7 mouse cellular contexts compared by ENCODE assay signal in genomic region chr9:78552984-78553383, GRCm38 (mm10). TPM values are rescaled to one million over a fixed set of nuclear protein-coding genes. Genes with fewer than 3 reads are reported as not detected.
DNase-seq lines count a peak whose midpoint lies in the region; ATAC-seq and TF ChIP-seq lines count a peak whose summit lies in the region.

No protein-coding gene starts in this region.

- peak; percentile 70 for DNase-seq in NIH3T3 (ENCODE audit: low read depth)
- peak; percentile 22 for DNase-seq in brain, embryonic 18.5 days (ENCODE audit: low read depth, low spot score)
- DNase-seq in hindbrain, postnatal 0 days (ENCODE audit: low spot score) = peak; percentile 87
- peak; percentile 70 to 79 for DNase-seq in left cerebral cortex, postnatal 10 days (ENCODE audit: extremely low spot score in 1 of 2, low spot score in 2 of 2)
- DNase-seq in midbrain, postnatal 0 days (ENCODE audit: low spot score) = peak; percentile 78
- peak; percentile 35 to 70 for DNase-seq in spleen, adult 2 months (ENCODE audit: low read depth in 1 of 2, low spot score in 2 of 2)

- H3K36me3 ChIP-seq in forebrain, embryonic 15.5 days = peaks cover 16% of the 10 kb centered on the region; the same call in 1 of the 2 replicates
- peaks cover 9% of the 10 kb centered on the region for H3K36me3 ChIP-seq in hindbrain, postnatal 0 days (ENCODE audit: insufficient read depth, low read length)
- peaks cover 7% of the 10 kb centered on the region; the same call in 1 of the 2 replicates for H3K36me3 ChIP-seq in midbrain, postnatal 0 days (ENCODE audit: insufficient read depth, low read length)
- H3K36me3 ChIP-seq in spleen, adult 2 months (ENCODE audit: control insufficient read depth, insufficient read depth, low read length) = no peaks in the 10 kb centered on the region; the same call in 1 of the 2 replicates

- no peak overlapping the region for H3K9ac ChIP-seq in forebrain, embryonic 15.5 days (replicated peaks)
- H3K9ac ChIP-seq in hindbrain, postnatal 0 days (replicated peaks; ENCODE audit: low read length) = no peak overlapping the region
- H3K9ac ChIP-seq in midbrain, postnatal 0 days (replicated peaks; ENCODE audit: low read length, poor library complexity, severe bottlenecking) = no peak overlapping the region

- ATAC-seq in forebrain, embryonic 15.5 days (replicated peaks) = peak; percentile 55
- 0 out of 2 replicates have a peak, but pooled peaks have one; percentile 12 for ATAC-seq in hindbrain, postnatal 0 days
- no peak for ATAC-seq in midbrain, postnatal 0 days (ENCODE audit: low FRiP score)

- 43% methylated on average over 12 of the region's 12 CpGs for WGBS in forebrain, embryonic 15.5 days
- WGBS in hindbrain, postnatal 0 days = 42% methylated on average over 12 of the region's 12 CpGs
- 43% methylated on average over 12 of the region's 12 CpGs for WGBS in midbrain, postnatal 0 days
- WGBS in spleen, adult 2 months = 44% methylated on average over 12 of the region's 12 CpGs

- no peak overlapping the region for H3K4me3 ChIP-seq in forebrain, embryonic 15.5 days
- no peak overlapping the region for H3K4me3 ChIP-seq in hindbrain, postnatal 0 days (ENCODE audit: low read length)
- H3K4me3 ChIP-seq in midbrain, postnatal 0 days (ENCODE audit: low read depth, low read length) = no peak overlapping the region
- no peak overlapping the region for H3K4me3 ChIP-seq in spleen, adult 2 months (ENCODE audit: extremely low read depth, insufficient read depth, insufficient read length)

- no peak overlapping the region for H3K4me2 ChIP-seq in forebrain, embryonic 15.5 days (replicated peaks)
- no peak overlapping the region for H3K4me2 ChIP-seq in hindbrain, postnatal 0 days (ENCODE audit: low read depth, low read length)
- no peak overlapping the region for H3K4me2 ChIP-seq in midbrain, postnatal 0 days (ENCODE audit: low read depth, low read length, poor library complexity, severe bottlenecking)

- no peaks in the 10 kb centered on the region for H3K4me1 ChIP-seq in forebrain, embryonic 15.5 days
- H3K4me1 ChIP-seq in hindbrain, postnatal 0 days (ENCODE audit: insufficient read depth, low read length) = no peaks in the 10 kb centered on the region
- H3K4me1 ChIP-seq in midbrain, postnatal 0 days (ENCODE audit: insufficient read depth, low read length) = no peaks in the 10 kb centered on the region
- H3K4me1 ChIP-seq in spleen, adult 2 months (ENCODE audit: control insufficient read depth, insufficient read depth, insufficient read length) = no peaks in the 10 kb centered on the region

- intact Hi-C loops in left cerebral cortex, postnatal 10 days (cut with DNase I) = no loop called here

- H3K27ac ChIP-seq in forebrain, embryonic 15.5 days (replicated peaks) = no peak overlapping the region
- H3K27ac ChIP-seq in hindbrain, postnatal 0 days = no peak overlapping the region
- H3K27ac ChIP-seq in midbrain, postnatal 0 days (ENCODE audit: low read depth, low read length) = no peak overlapping the region
- no peak overlapping the region for H3K27ac ChIP-seq in spleen, adult 2 months (ENCODE audit: insufficient read depth, low read length)

- no peak for TF ChIP-seq POLR2A in spleen, adult 2 months (IDR thresholded peaks at IDR 0.05; ENCODE audit: low read depth, low read length)

- H3K27me3 ChIP-seq in forebrain, embryonic 15.5 days = no peaks in the 10 kb centered on the region
- H3K27me3 ChIP-seq in hindbrain, postnatal 0 days (ENCODE audit: insufficient read depth, low read length) = no peaks in the 10 kb centered on the region
- H3K27me3 ChIP-seq in midbrain, postnatal 0 days (ENCODE audit: insufficient read depth, low read length) = no peaks in the 10 kb centered on the region
- no peaks in the 10 kb centered on the region for H3K27me3 ChIP-seq in spleen, adult 2 months (ENCODE audit: control insufficient read depth, insufficient read depth, low read length)

- no peaks in the 10 kb centered on the region for H3K9me3 ChIP-seq in forebrain, embryonic 15.5 days
- no peaks in the 10 kb centered on the region for H3K9me3 ChIP-seq in hindbrain, postnatal 0 days (ENCODE audit: low read length)
- H3K9me3 ChIP-seq in midbrain, postnatal 0 days (ENCODE audit: low read length) = no peaks in the 10 kb centered on the region

- peak; percentile 86 for TF ChIP-seq CTCF in hindbrain, postnatal 0 days (IDR thresholded peaks at IDR 0.05; ENCODE audit: low read depth)
- TF ChIP-seq CTCF in midbrain, postnatal 0 days (IDR thresholded peaks at IDR 0.05) = peak; percentile 89
- TF ChIP-seq CTCF in spleen, adult 2 months (IDR thresholded peaks at IDR 0.05; ENCODE audit: extremely low read depth, insufficient read depth, insufficient read length, insufficient replicate concordance) = peak; percentile 44; the same call in 1 of the 2 replicates

RNA-seq across cellular contexts. Expression of gene Slc17a5, which starts 34.9 kb away (rescaled TPM):
- 15.9 and 18.0 TPM in 2 replicates for polyA plus RNA-seq in forebrain, embryonic 15.5 days (2015; fragmentation: Nextera tagmentation; extraction: Ambion mirVana)
- 9.9 and 10.2 TPM in 2 replicates for total RNA-seq in hindbrain, postnatal 0 days (2014; rRNA removed)
- polyA plus RNA-seq in hindbrain, postnatal 0 days (2015; fragmentation: Nextera tagmentation; extraction: Ambion mirVana) = 15.5 and 16.6 TPM in 2 replicates
- 10 to 100 TPM; 14.5 to 17.3 TPM for total RNA-seq in left cerebral cortex, postnatal 10 days (2021)
- total RNA-seq in midbrain, postnatal 0 days (2014; rRNA removed) = 14.7 and 15.1 TPM in 2 replicates
- 12.8 and 16.8 TPM in 2 replicates for polyA plus RNA-seq in midbrain, postnatal 0 days (2015; fragmentation: Nextera tagmentation; extraction: Ambion mirVana)
- 4.3 and 5.0 TPM in 2 replicates for polyA plus RNA-seq in spleen, adult 2 months (2012; rRNA removed)

Comparison
In these comparisons a context has a peak if more than half of its experiments do, and no peak if none do; other contexts are left out.
1. DNase-seq: peak in every context shown above with its lines; median percentile 87 in hindbrain, postnatal 0 days; 78 in midbrain, postnatal 0 days; 74 in left cerebral cortex, postnatal 10 days; 70 in NIH3T3; 52 in spleen, adult 2 months; 22 in brain, embryonic 18.5 days.